Mouse (Mus musculus): ENCODE data around the gene Pfkm. TPM values are rescaled to one million over a fixed set of nuclear protein-coding genes. Genes with fewer than 3 reads are reported as not detected.

Gene Pfkm
- polyA plus RNA-seq, 1 experiment = 36.4 TPM

- TF ChIP-seq FOSL1 (IDR thresholded peaks at IDR 0.05; ENCODE audit: insufficient read depth, low read length, poor library complexity, severe bottlenecking) = no peak
- TF ChIP-seq MYOG (IDR thresholded peaks at IDR 0.05; ENCODE audit: control insufficient read depth, extremely low read depth, insufficient read length) = no peak
- no peak for TF ChIP-seq MYOD1 (IDR thresholded peaks at IDR 0.05; ENCODE audit: control insufficient read depth, insufficient read length, low read depth)
Observed at GRCm38 (mm10) chr15:98167645-98168621, 75.5 kb downstream of the Pfkm start.

DNA sequence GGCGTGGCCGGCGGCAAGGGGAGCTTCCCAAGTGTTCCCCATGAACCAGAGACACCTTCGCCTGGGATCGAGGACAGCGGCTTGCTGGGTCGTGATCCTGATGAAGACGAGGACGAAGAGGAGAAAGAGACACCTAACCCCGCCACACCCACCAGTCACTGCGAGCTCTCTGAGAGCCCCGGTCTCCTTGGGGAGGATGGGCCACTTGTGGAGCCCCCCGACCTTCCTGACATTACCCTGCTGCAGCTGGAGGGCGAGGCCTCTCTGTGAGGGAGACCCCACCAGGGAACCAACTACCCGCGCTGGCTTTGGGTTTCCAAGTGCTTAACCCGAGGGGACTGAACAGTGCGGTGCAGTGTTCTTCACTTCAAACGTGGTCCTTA lies 76.2 kb downstream of the Pfkm start:
- TF ChIP-seq MYOD1 (IDR thresholded peaks at IDR 0.05; ENCODE audit: control insufficient read depth, insufficient read length, low read depth) (no peak), CTCF (IDR thresholded peaks at IDR 0.05; ENCODE audit: control insufficient read depth, insufficient read depth, insufficient read length) (no peak), CEBPB (IDR thresholded peaks at IDR 0.05; ENCODE audit: low read depth) (no peak), USF1 (IDR thresholded peaks at IDR 0.05; ENCODE audit: low read depth) (no peak), MYOG (IDR thresholded peaks at IDR 0.05; ENCODE audit: control insufficient read depth, extremely low read depth, insufficient read length) (no peak), FOSL1 (IDR thresholded peaks at IDR 0.05; ENCODE audit: insufficient read depth, low read length, poor library complexity, severe bottlenecking) (no peak), MAX (IDR thresholded peaks at IDR 0.05) (no peak)
- H3K4me3 ChIP-seq (ENCODE audit: insufficient read depth, poor library complexity, severe bottlenecking) = peak overlapping the region; percentile 28

More at GRCm38 (mm10) chr15:98167645-98168621, 75.5 kb downstream of the Pfkm start:
- Histone ChIP-seq H3K79me2 (ENCODE audit: control insufficient read depth, insufficient read depth) (no peaks in the 10 kb centered on the region), H3K4me3 (ENCODE audit: insufficient read depth, poor library complexity, severe bottlenecking) (peak overlapping the region; percentile 28), H3K27me3 (ENCODE audit: control insufficient read depth, insufficient read depth, insufficient read length) (peaks cover 65% of the 10 kb centered on the region), H3K36me3 (ENCODE audit: control insufficient read depth, insufficient read depth) (no peaks in the 10 kb centered on the region), H3K79me3 (ENCODE audit: low read depth) (no peaks in the 10 kb centered on the region), H3ac (ENCODE audit: control insufficient read depth, insufficient read length, low read depth) (peak overlapping the region; percentile 63)

GRCm38 (mm10) chr15:98170365-98170764 lies 78.0 kb downstream of the Pfkm start:
- Histone ChIP-seq H3K79me3 (ENCODE audit: low read depth) (no peaks in the 10 kb centered on the region), H3ac (ENCODE audit: control insufficient read depth, insufficient read length, low read depth) (no peak overlapping the region), H3K4me3 (ENCODE audit: insufficient read depth, poor library complexity, severe bottlenecking) (no peak overlapping the region), H3K36me3 (ENCODE audit: control insufficient read depth, insufficient read depth) (no peaks in the 10 kb centered on the region), H3K79me2 (ENCODE audit: control insufficient read depth, insufficient read depth) (no peaks in the 10 kb centered on the region), H3K27me3 (ENCODE audit: control insufficient read depth, insufficient read depth, insufficient read length) (peaks cover 64% of the 10 kb centered on the region)
- no peak for TF ChIP-seq MYOG (IDR thresholded peaks at IDR 0.05; ENCODE audit: control insufficient read depth, extremely low read depth, insufficient read length)
- TF ChIP-seq CTCF (IDR thresholded peaks at IDR 0.05; ENCODE audit: control insufficient read depth, insufficient read depth, insufficient read length) = no peak
- TF ChIP-seq MAX (IDR thresholded peaks at IDR 0.05) = peak; percentile 46
- no peak for TF ChIP-seq CEBPB (IDR thresholded peaks at IDR 0.05; ENCODE audit: low read depth)
- TF ChIP-seq FOSL1 (IDR thresholded peaks at IDR 0.05; ENCODE audit: insufficient read depth, low read length, poor library complexity, severe bottlenecking) = no peak
- TF ChIP-seq USF1 (IDR thresholded peaks at IDR 0.05; ENCODE audit: low read depth) = no peak
- peak; percentile 87 for TF ChIP-seq MYOD1 (IDR thresholded peaks at IDR 0.05; ENCODE audit: control insufficient read depth, insufficient read length, low read depth)

More for the DNA sequence above, 76.2 kb downstream of the Pfkm start:
- Histone ChIP-seq H3K27me3 (ENCODE audit: control insufficient read depth, insufficient read depth, insufficient read length) (peaks cover 69% of the 10 kb centered on the region), H3ac (ENCODE audit: control insufficient read depth, insufficient read length, low read depth) (no peak overlapping the region), H3K79me3 (ENCODE audit: low read depth) (no peaks in the 10 kb centered on the region), H3K79me2 (ENCODE audit: control insufficient read depth, insufficient read depth) (no peaks in the 10 kb centered on the region), H3K36me3 (ENCODE audit: control insufficient read depth, insufficient read depth) (no peaks in the 10 kb centered on the region)

GRCm38 (mm10) chr15:98170917-98171316 lies 78.5 kb downstream of the Pfkm start:
- Histone ChIP-seq H3K79me3 (ENCODE audit: low read depth) (no peaks in the 10 kb centered on the region), H3K27me3 (ENCODE audit: control insufficient read depth, insufficient read depth, insufficient read length) (peaks cover 62% of the 10 kb centered on the region), H3ac (ENCODE audit: control insufficient read depth, insufficient read length, low read depth) (no peak overlapping the region), H3K36me3 (ENCODE audit: control insufficient read depth, insufficient read depth) (no peaks in the 10 kb centered on the region), H3K79me2 (ENCODE audit: control insufficient read depth, insufficient read depth) (no peaks in the 10 kb centered on the region), H3K4me3 (ENCODE audit: insufficient read depth, poor library complexity, severe bottlenecking) (no peak overlapping the region)
- TF ChIP-seq MYOG (IDR thresholded peaks at IDR 0.05; ENCODE audit: control insufficient read depth, extremely low read depth, insufficient read length) = no peak
- no peak for TF ChIP-seq FOSL1 (IDR thresholded peaks at IDR 0.05; ENCODE audit: insufficient read depth, low read length, poor library complexity, severe bottlenecking)
- TF ChIP-seq CEBPB (IDR thresholded peaks at IDR 0.05; ENCODE audit: low read depth) = no peak
- TF ChIP-seq CTCF (IDR thresholded peaks at IDR 0.05; ENCODE audit: control insufficient read depth, insufficient read depth, insufficient read length) = no peak
- no peak for TF ChIP-seq MAX (IDR thresholded peaks at IDR 0.05)
- no peak for TF ChIP-seq USF1 (IDR thresholded peaks at IDR 0.05; ENCODE audit: low read depth)
- no peak for TF ChIP-seq MYOD1 (IDR thresholded peaks at IDR 0.05; ENCODE audit: control insufficient read depth, insufficient read length, low read depth)

DNA sequence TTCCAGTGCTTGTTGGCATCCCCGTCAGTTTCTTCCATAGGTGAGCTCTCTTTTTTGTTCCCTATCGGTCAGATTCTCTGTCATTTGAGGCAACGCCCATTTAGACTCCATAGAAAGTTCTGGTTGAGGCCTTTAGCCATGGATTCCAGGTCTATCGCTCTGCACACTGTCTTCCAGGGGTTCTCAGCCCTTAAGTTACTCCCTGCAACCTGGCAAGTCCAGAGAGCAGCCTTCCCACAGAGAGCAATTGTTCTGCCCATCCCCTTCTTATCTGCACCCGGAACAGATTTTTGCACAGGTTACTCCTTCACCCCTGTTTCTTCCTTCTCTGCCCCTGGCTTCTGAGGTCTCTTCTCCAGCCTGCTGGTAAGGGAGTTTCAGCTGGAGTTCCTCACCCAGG lies 79.7 kb downstream of the Pfkm start:
- Histone ChIP-seq H3K79me3 (ENCODE audit: low read depth) (no peaks in the 10 kb centered on the region), H3K79me2 (ENCODE audit: control insufficient read depth, insufficient read depth) (no peaks in the 10 kb centered on the region), H3K36me3 (ENCODE audit: control insufficient read depth, insufficient read depth) (no peaks in the 10 kb centered on the region), H3K27me3 (ENCODE audit: control insufficient read depth, insufficient read depth, insufficient read length) (peaks cover 68% of the 10 kb centered on the region), H3K4me3 (ENCODE audit: insufficient read depth, poor library complexity, severe bottlenecking) (no peak overlapping the region), H3ac (ENCODE audit: control insufficient read depth, insufficient read length, low read depth) (no peak overlapping the region)
- TF ChIP-seq CEBPB (IDR thresholded peaks at IDR 0.05; ENCODE audit: low read depth) = no peak
- no peak for TF ChIP-seq FOSL1 (IDR thresholded peaks at IDR 0.05; ENCODE audit: insufficient read depth, low read length, poor library complexity, severe bottlenecking)
- TF ChIP-seq MYOD1 (IDR thresholded peaks at IDR 0.05; ENCODE audit: control insufficient read depth, insufficient read length, low read depth) = no peak
- TF ChIP-seq USF1 (IDR thresholded peaks at IDR 0.05; ENCODE audit: low read depth) = no peak
- TF ChIP-seq CTCF (IDR thresholded peaks at IDR 0.05; ENCODE audit: control insufficient read depth, insufficient read depth, insufficient read length) = no peak
- TF ChIP-seq MYOG (IDR thresholded peaks at IDR 0.05; ENCODE audit: control insufficient read depth, extremely low read depth, insufficient read length) = no peak
- no peak for TF ChIP-seq MAX (IDR thresholded peaks at IDR 0.05)
